Mouse (Mus musculus): ENCODE data around the gene Gm10337. TPM values are rescaled to one million over a fixed set of nuclear protein-coding genes. Genes with fewer than 3 reads are reported as not detected.
A peak's percentile ranks its signal among the peaks of the same experiment; 100 is the strongest.

Gene Gm10337
- polyA plus RNA-seq, 1 experiment from 2014 or later: 6.3 TPM

- Histone ChIP-seq H3K4me1 (replicated peaks) (peaks cover 39% of the 10 kb centered on the region), H3K27ac (no peak overlapping the region), H3K27me3 (no peaks in the 10 kb centered on the region), H3K4me2 (0 out of 2 replicates have a peak overlapping the region, but pooled peaks have one; percentile 75), H3K4me3 (no peak overlapping the region), H3K9ac (0 out of 2 replicates have a peak overlapping the region, but pooled peaks have one; percentile 86), H3K36me3 (peaks cover 36% of the 10 kb centered on the region), H3K9me3 (no peaks in the 10 kb centered on the region)
- no peak for ATAC-seq (ENCODE audit: low FRiP score)
- 87% methylated on average over 4 of the region's 4 CpGs for WGBS
Observed at GRCm38 (mm10) chr15:102520416-102520815, 16.9 kb downstream of the Gm10337 start.

GRCm38 (mm10) chr15:102521480-102521879, 18.0 kb downstream of the Gm10337 start:
- 84% methylated on average over 4 of the region's 4 CpGs for WGBS

GRCm38 (mm10) chr15:102524892-102525485, 21.5 kb downstream of the Gm10337 start, which contains the start of gene Npff:
Npff (minus strand) TSS chr15:102524942.
- 6% methylated on average over 3 of the region's 3 CpGs for WGBS
- Histone ChIP-seq H3K9me3 (no peaks in the 10 kb centered on the region), H3K27me3 (no peaks in the 10 kb centered on the region), H3K4me2 (no peak within 1 kb of the TSS), H3K4me1 (replicated peaks) (peaks cover 18% of the 10 kb centered on the region), H3K27ac (peak within 1 kb of the TSS; percentile 60), H3K36me3 (peaks cover 63% of the 10 kb centered on the region), H3K9ac (peak within 1 kb of the TSS; percentile 49; the same call in 1 of the 2 replicates), H3K4me3 (no peak within 1 kb of the TSS)
- ATAC-seq (ENCODE audit: low FRiP score): no peak; the same call in 1 of the 2 replicates

More at GRCm38 (mm10) chr15:102521480-102521879, 18.0 kb downstream of the Gm10337 start:
- Histone ChIP-seq H3K36me3 (peaks cover 36% of the 10 kb centered on the region), H3K9me3 (no peaks in the 10 kb centered on the region), H3K4me1 (replicated peaks) (peaks cover 30% of the 10 kb centered on the region), H3K27ac (no peak overlapping the region), H3K9ac (no peak overlapping the region), H3K27me3 (no peaks in the 10 kb centered on the region), H3K4me2 (no peak overlapping the region), H3K4me3 (no peak overlapping the region)
- no peak for ATAC-seq (ENCODE audit: low FRiP score)

GRCm38 (mm10) chr15:102526111-102527002, 22.8 kb downstream of the Gm10337 start:
- ATAC-seq (ENCODE audit: low FRiP score): no peak
- Histone ChIP-seq H3K4me2 (no peak overlapping the region), H3K4me1 (replicated peaks) (peaks cover 11% of the 10 kb centered on the region; the same call in 1 of the 2 replicates), H3K36me3 (peaks cover 65% of the 10 kb centered on the region), H3K9ac (no peak overlapping the region), H3K27me3 (no peaks in the 10 kb centered on the region), H3K9me3 (no peaks in the 10 kb centered on the region), H3K27ac (no peak overlapping the region), H3K4me3 (no peak overlapping the region)
- 91% methylated on average over 6 of the region's 6 CpGs for WGBS

- WGBS: 80% methylated on average over 3 of the region's 3 CpGs
- no peak for ATAC-seq (ENCODE audit: low FRiP score)
Observed at GRCm38 (mm10) chr15:102527936-102528335, 24.4 kb downstream of the Gm10337 start.

GRCm38 (mm10) chr15:102528396-102528795, 24.9 kb downstream of the Gm10337 start:
- 91% methylated on average over 1 of the region's 1 CpGs for WGBS
- Histone ChIP-seq H3K4me3 (no peak overlapping the region), H3K27me3 (no peaks in the 10 kb centered on the region), H3K9me3 (no peaks in the 10 kb centered on the region), H3K9ac (no peak overlapping the region), H3K36me3 (peaks cover 66% of the 10 kb centered on the region), H3K27ac (no peak overlapping the region), H3K4me1 (replicated peaks) (peaks cover 11% of the 10 kb centered on the region; the same call in 1 of the 2 replicates), H3K4me2 (no peak overlapping the region)
- ATAC-seq (ENCODE audit: low FRiP score): no peak

More at GRCm38 (mm10) chr15:102527936-102528335, 24.4 kb downstream of the Gm10337 start:
- Histone ChIP-seq H3K27me3 (no peaks in the 10 kb centered on the region), H3K4me3 (no peak overlapping the region), H3K36me3 (peaks cover 63% of the 10 kb centered on the region), H3K4me1 (replicated peaks) (peaks cover 11% of the 10 kb centered on the region; the same call in 1 of the 2 replicates), H3K4me2 (no peak overlapping the region), H3K27ac (no peak overlapping the region), H3K9me3 (no peaks in the 10 kb centered on the region), H3K9ac (no peak overlapping the region)

GRCm38 (mm10) chr15:102530566-102530965, 27.0 kb downstream of the Gm10337 start:
- no peak overlapping the region for H3K9ac ChIP-seq
- H3K4me3 ChIP-seq: no peak overlapping the region
- H3K27me3 ChIP-seq: no peaks in the 10 kb centered on the region
- no peak overlapping the region for H3K4me2 ChIP-seq
- no peak for ATAC-seq (ENCODE audit: low FRiP score)
- 86% methylated on average over 4 of the region's 4 CpGs for WGBS
- no peaks in the 10 kb centered on the region for H3K4me1 ChIP-seq (replicated peaks)
- no peak overlapping the region for H3K27ac ChIP-seq
- H3K36me3 ChIP-seq: peaks cover 68% of the 10 kb centered on the region
- H3K9me3 ChIP-seq: no peaks in the 10 kb centered on the region

- Histone ChIP-seq H3K4me1 (replicated peaks) (no peaks in the 10 kb centered on the region), H3K36me3 (peaks cover 76% of the 10 kb centered on the region)
- no peak for ATAC-seq (ENCODE audit: low FRiP score)
Observed at GRCm38 (mm10) chr15:102531586-102531985, 28.1 kb downstream of the Gm10337 start.

GRCm38 (mm10) chr15:102532106-102532900, 28.8 kb downstream of the Gm10337 start:
- H3K27me3 ChIP-seq: no peaks in the 10 kb centered on the region
- H3K9ac ChIP-seq: no peak overlapping the region
- no peak for ATAC-seq (ENCODE audit: low FRiP score)
- no peaks in the 10 kb centered on the region for H3K9me3 ChIP-seq
- H3K27ac ChIP-seq: no peak overlapping the region
- no peak overlapping the region for H3K4me2 ChIP-seq
- 87% methylated on average over 3 of the region's 3 CpGs for WGBS
- H3K36me3 ChIP-seq: peaks cover 80% of the 10 kb centered on the region
- H3K4me3 ChIP-seq: no peak overlapping the region
- H3K4me1 ChIP-seq (replicated peaks): no peaks in the 10 kb centered on the region

More at GRCm38 (mm10) chr15:102531586-102531985, 28.1 kb downstream of the Gm10337 start:
- no peak overlapping the region for H3K9ac ChIP-seq
- H3K4me2 ChIP-seq: no peak overlapping the region
- H3K9me3 ChIP-seq: no peaks in the 10 kb centered on the region
- no peak overlapping the region for H3K27ac ChIP-seq
- H3K4me3 ChIP-seq: no peak overlapping the region
- no peaks in the 10 kb centered on the region for H3K27me3 ChIP-seq
- 90% methylated on average over 4 of the region's 4 CpGs for WGBS

GRCm38 (mm10) chr15:102533926-102534325, 30.4 kb downstream of the Gm10337 start:
- H3K9ac ChIP-seq: no peak overlapping the region
- H3K4me3 ChIP-seq: no peak overlapping the region
- no peak overlapping the region for H3K4me2 ChIP-seq
- H3K4me1 ChIP-seq (replicated peaks): no peaks in the 10 kb centered on the region
- ATAC-seq (ENCODE audit: low FRiP score): no peak
- H3K36me3 ChIP-seq: peaks cover 71% of the 10 kb centered on the region
- no peaks in the 10 kb centered on the region for H3K9me3 ChIP-seq
- 93% methylated on average over 7 of the region's 7 CpGs for WGBS
- H3K27ac ChIP-seq: no peak overlapping the region
- H3K27me3 ChIP-seq: no peaks in the 10 kb centered on the region

GRCm38 (mm10) chr15:102544801-102545200, 41.3 kb downstream of the Gm10337 start:
- peaks cover 57% of the 10 kb centered on the region for H3K36me3 ChIP-seq
- no peaks in the 10 kb centered on the region for H3K9me3 ChIP-seq
- no peaks in the 10 kb centered on the region for H3K27me3 ChIP-seq
- H3K4me1 ChIP-seq (replicated peaks): peaks cover 8% of the 10 kb centered on the region; the same call in 1 of the 2 replicates
- no peak overlapping the region for H3K9ac ChIP-seq
- WGBS: 92% methylated on average over 4 of the region's 4 CpGs
- no peak overlapping the region for H3K4me2 ChIP-seq
- H3K27ac ChIP-seq: no peak overlapping the region
- H3K4me3 ChIP-seq: no peak overlapping the region
- no peak for ATAC-seq (ENCODE audit: low FRiP score)
